9 mouse cellular contexts compared by ENCODE assay signal in the genomic region with DNA sequence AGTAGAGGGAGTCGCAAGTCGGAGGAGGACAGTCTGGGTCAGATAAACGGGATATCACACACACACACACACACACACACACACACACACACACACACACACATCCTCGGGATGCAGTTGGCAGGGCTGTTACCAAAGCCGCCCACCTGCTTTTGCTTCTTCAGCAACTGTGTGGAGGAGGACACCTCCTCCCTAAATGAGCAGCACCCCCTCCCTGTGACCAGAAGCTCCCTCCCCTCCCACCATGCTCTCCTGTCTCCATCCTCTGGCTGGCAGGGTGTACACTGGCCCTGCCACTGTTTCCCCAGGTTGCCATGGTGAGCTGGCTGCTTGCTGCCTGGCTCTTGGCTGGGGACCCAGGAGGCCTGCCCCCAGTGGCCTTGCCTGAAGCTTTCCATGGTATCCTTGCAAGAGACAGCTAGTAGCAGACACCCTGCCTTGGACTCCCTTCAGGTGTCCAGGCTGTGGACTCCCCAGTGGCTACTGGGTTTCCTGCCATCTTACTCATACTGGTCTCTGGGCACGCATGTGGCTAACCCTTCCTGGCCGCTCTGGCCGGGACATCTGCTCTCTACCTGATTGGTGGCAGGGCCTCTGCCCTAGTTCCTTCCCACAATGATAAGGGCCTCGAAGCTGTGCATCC. TPM values are rescaled to one million over a fixed set of nuclear protein-coding genes. Genes with fewer than 3 reads are reported as not detected.
DNase-seq lines count a peak whose midpoint lies in the region; ATAC-seq lines count a peak whose summit lies in the region.
"Had no signal": no experiment of that assay in that cellular context is flagged by ENCODE, and none has a peak within 500 bp of the region (broad histone marks: within the 10 kb centered on the region; RNA-seq: fewer than 3 reads in every experiment).

No protein-coding gene starts in this region.

- peak overlapping the region; percentile 61 for H3K9ac ChIP-seq in kidney, embryonic 16.5 days (replicated peaks; ENCODE audit: low read length)
- peak overlapping the region; percentile 14; the same call in 1 of the 2 replicates for H3K9ac ChIP-seq in lung, embryonic 15.5 days

- peaks cover 98% of the 10 kb centered on the region for H3K4me1 ChIP-seq in kidney, embryonic 16.5 days (ENCODE audit: insufficient read depth, low read length)
- H3K4me1 ChIP-seq in lung, embryonic 15.5 days: peaks cover 99% of the 10 kb centered on the region

- H3K4me2 ChIP-seq in kidney, embryonic 16.5 days (replicated peaks; ENCODE audit: low read depth, low read length): no peak overlapping the region
- H3K4me2 ChIP-seq in lung, embryonic 15.5 days: no peak overlapping the region; the same call in 1 of the 2 replicates

- peak; percentile 21; the same call in 1 of the 2 replicates for ATAC-seq in kidney, embryonic 16.5 days (ENCODE audit: low FRiP score, low TSS enrichment)
- ATAC-seq in lung, embryonic 15.5 days (ENCODE audit: borderline replicate concordance, extremely low read depth, low FRiP score, low TSS enrichment): no peak

- H3K36me3 ChIP-seq in kidney, embryonic 16.5 days (ENCODE audit: insufficient read depth, low read length): peaks cover 34% of the 10 kb centered on the region
- peaks cover 41% of the 10 kb centered on the region for H3K36me3 ChIP-seq in lung, embryonic 15.5 days

- no peak overlapping the region; the same call in 1 of the 2 replicates for H3K27ac ChIP-seq in kidney, embryonic 16.5 days (ENCODE audit: low read length)
- H3K27ac ChIP-seq in lung, embryonic 15.5 days: peak overlapping the region; percentile 3; the same call in 1 of the 2 replicates

- peak; percentile 63 for DNase-seq in urinary bladder, postnatal 14 days (ENCODE audit: low spot score)
- no peak for DNase-seq in urinary bladder, adult 2 months (ENCODE audit: low spot score)
- DNase-seq in embryo, embryonic 11 days: peak; percentile 67
- peak; percentile 86 to 91 for DNase-seq in heart, adult 9 months (ENCODE audit: low spot score in 2 of 2)
- peak; percentile 72 for DNase-seq in ovary, postnatal 10 days (ENCODE audit: low spot score)
- DNase-seq in c-Kit-positive CD71-positive TER-119-positive erythroid progenitor cells, embryonic 14.5 days (ENCODE audit: low spot score): no peak

- WGBS in kidney, embryonic 16.5 days: 34% methylated on average over 9 of the region's 9 CpGs
- 30% methylated on average over 8 of the region's 9 CpGs for WGBS in lung, embryonic 15.5 days

- H3K4me3 ChIP-seq in kidney, embryonic 16.5 days (ENCODE audit: low read length): no peak overlapping the region
- no peak overlapping the region for H3K4me3 ChIP-seq in lung, embryonic 15.5 days

- H3K9me3 ChIP-seq in kidney, embryonic 16.5 days (ENCODE audit: low read length): no peaks in the 10 kb centered on the region
- no peaks in the 10 kb centered on the region for H3K9me3 ChIP-seq in lung, embryonic 15.5 days

- H3K27me3 ChIP-seq in kidney, embryonic 16.5 days (ENCODE audit: insufficient read depth, low read length): no peaks in the 10 kb centered on the region
- no peaks in the 10 kb centered on the region for H3K27me3 ChIP-seq in lung, embryonic 15.5 days

RNA-seq across cellular contexts. Expression of gene Gjd3, which starts 16.2 kb away (rescaled TPM):
- 0.55 and 0.87 TPM in 2 replicates for polyA plus RNA-seq in urinary bladder, adult 2 months (2012; rRNA removed)
- polyA plus RNA-seq in kidney, embryonic 16.5 days (2015; fragmentation: Nextera tagmentation; extraction: Ambion mirVana): 0.59 TPM in 1 of 2 replicates, not detected in the other
- 0.20 and 0.61 TPM in 2 replicates for polyA plus RNA-seq in lung, embryonic 15.5 days (2015; fragmentation: Nextera tagmentation; extraction: Ambion mirVana)
- polyA plus RNA-seq: liver, embryonic 16.5 days had no signal

RNA-seq across cellular contexts. Expression of gene Rara, which starts 39.0 kb away (rescaled TPM):
- polyA plus RNA-seq in urinary bladder, adult 2 months (2012; rRNA removed): 8.5 and 13.7 TPM in 2 replicates
- polyA plus RNA-seq in kidney, embryonic 16.5 days (2015; fragmentation: Nextera tagmentation; extraction: Ambion mirVana): 31.4 and 32.5 TPM in 2 replicates
- 36.5 and 38.4 TPM in 2 replicates for polyA plus RNA-seq in lung, embryonic 15.5 days (2015; fragmentation: Nextera tagmentation; extraction: Ambion mirVana)

RNA-seq across cellular contexts. Expression of gene Top2a, which starts 57.4 kb away (rescaled TPM):
- 4.7 and 6.0 TPM in 2 replicates for polyA plus RNA-seq in urinary bladder, adult 2 months (2012; rRNA removed)
- 213 and 252 TPM in 2 replicates for polyA plus RNA-seq in kidney, embryonic 16.5 days (2015; fragmentation: Nextera tagmentation; extraction: Ambion mirVana)
- polyA plus RNA-seq in lung, embryonic 15.5 days (2015; fragmentation: Nextera tagmentation; extraction: Ambion mirVana): 276 and 280 TPM in 2 replicates

RNA-seq across cellular contexts. Expression of gene Cdc6, which starts 59.0 kb away (rescaled TPM):
- polyA plus RNA-seq in urinary bladder, adult 2 months (2012; rRNA removed): 2.7 and 3.8 TPM in 2 replicates
- 36.2 and 38.6 TPM in 2 replicates for polyA plus RNA-seq in kidney, embryonic 16.5 days (2015; fragmentation: Nextera tagmentation; extraction: Ambion mirVana)
- 41.3 and 42.5 TPM in 2 replicates for polyA plus RNA-seq in lung, embryonic 15.5 days (2015; fragmentation: Nextera tagmentation; extraction: Ambion mirVana)

Comparison
In these comparisons a context has a peak if more than half of its experiments do, and no peak if none do; other contexts are left out.
1. DNase-seq: peak in urinary bladder, postnatal 14 days (single experiment), embryo, embryonic 11 days (single experiment), heart, adult 9 months (2 of 2) and ovary, postnatal 10 days (single experiment); none in urinary bladder, adult 2 months (single experiment) and c-Kit-positive CD71-positive TER-119-positive erythroid progenitor cells, embryonic 14.5 days (single experiment).
2. RNA of gene Top2a, which starts 57.4 kb away (polyA plus RNA-seq): 276 to 280 TPM in lung, embryonic 15.5 days and 213 to 252 TPM in kidney, embryonic 16.5 days; 4.7 to 6.0 TPM in urinary bladder, adult 2 months; every median in the first group is over 10 times any median in the second.